Mouse (Mus musculus): ENCODE measurements around the gene Slc7a11. TPM values are rescaled to one million over a fixed set of nuclear protein-coding genes. Genes with fewer than 3 reads are reported as not detected.

The Slc7a11 gene
- polyA plus RNA-seq, 1 experiment = 0.02 TPM

DNA sequence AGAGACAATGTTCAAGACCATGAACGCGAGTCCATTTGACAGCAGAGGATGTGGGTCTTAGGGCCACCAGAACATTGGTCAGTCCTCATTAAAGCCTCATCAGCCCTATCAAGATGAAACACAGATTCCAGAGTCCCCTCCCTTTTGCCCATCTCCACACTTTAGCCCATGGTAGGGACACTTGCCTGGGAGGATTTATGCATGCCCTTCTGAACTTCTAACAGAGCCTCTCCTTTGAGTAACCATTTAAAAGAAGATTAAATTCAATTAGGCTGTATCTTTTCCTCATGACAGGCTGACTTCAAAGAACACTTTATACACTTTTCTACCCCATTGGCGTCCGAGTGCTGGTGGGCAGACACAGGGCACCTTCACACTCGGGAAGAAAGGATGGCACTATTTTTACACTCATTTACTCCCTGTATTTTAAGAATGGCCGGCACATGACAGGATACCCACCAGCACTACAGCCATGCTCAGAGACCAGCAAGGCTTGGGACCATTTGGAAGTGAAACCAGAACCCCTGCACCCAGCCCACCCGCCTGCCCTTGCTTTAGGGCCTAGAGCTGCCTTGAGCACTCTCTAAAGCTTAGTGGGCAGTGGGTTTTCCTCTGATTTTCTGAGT lies 144.9 kb downstream of the Slc7a11 start:
- TF ChIP-seq GATA1 (IDR thresholded peaks at IDR 0.05; ENCODE audit: low read length) = no peak

GRCm38 (mm10) chr3:50296956-50297355 lies 146.5 kb downstream of the Slc7a11 start:
- no peak for TF ChIP-seq GATA1 (IDR thresholded peaks at IDR 0.05; ENCODE audit: low read length)

DNA sequence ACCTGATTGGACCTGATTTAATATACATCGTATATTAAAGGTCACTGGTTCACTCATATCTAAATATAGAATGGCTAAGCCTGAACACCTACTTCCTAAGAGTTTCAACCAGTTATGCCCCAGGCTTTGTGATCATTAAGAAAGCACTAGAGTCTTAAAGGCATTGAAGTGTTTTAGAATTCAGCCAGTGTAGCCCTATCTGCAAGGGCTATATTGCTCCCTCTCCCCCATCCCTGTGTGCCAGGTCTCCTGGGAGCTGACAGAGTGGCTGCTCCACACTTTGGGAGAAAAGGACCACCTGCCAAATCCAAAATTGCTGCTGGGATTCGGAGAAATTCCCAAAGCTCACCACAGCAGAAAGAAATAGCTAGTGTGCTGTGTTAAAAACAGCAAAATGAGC lies 168.4 kb downstream of the Slc7a11 start:
- no peak for TF ChIP-seq GATA1 (IDR thresholded peaks at IDR 0.05; ENCODE audit: low read length)

- TF ChIP-seq GATA1 (IDR thresholded peaks at IDR 0.05; ENCODE audit: low read length) = no peak
Observed at GRCm38 (mm10) chr3:50272222-50272621, 171.2 kb downstream of the Slc7a11 start.

GRCm38 (mm10) chr3:50269680-50270079 lies 173.7 kb downstream of the Slc7a11 start:
- no peak for TF ChIP-seq GATA1 (IDR thresholded peaks at IDR 0.05; ENCODE audit: low read length)

DNA sequence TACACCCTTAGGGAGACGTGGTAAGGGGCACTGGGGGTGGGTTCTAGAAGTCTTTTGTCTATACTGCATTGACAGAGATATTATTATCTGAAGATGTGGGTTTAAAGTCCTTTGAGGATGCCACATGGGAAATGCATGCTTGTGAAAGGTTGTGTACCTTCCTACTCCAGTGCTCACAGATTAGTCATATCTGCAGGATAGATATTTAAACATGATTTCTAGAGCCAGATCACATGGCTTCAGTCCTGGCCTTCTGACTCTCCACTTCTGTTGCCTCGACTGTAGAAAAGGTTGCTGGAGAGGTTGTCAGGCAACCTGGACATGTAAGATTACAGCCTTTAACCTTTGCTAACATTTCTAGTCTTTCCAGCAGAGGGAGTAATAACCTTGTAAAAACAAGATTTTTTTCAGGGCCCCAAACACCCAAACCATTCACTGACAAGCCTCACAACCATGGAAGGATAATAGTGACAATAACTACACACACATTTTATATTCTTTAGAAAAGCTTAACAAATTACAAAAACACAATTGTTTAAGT lies 180.8 kb downstream of the Slc7a11 start:
- TF ChIP-seq GATA1 (IDR thresholded peaks at IDR 0.05; ENCODE audit: low read length) = no peak

- TF ChIP-seq GATA1 (IDR thresholded peaks at IDR 0.05; ENCODE audit: low read length) = no peak
Observed at GRCm38 (mm10) chr3:50262066-50262465, 181.3 kb downstream of the Slc7a11 start.

- TF ChIP-seq GATA1 (IDR thresholded peaks at IDR 0.05; ENCODE audit: low read length) = no peak
Observed at GRCm38 (mm10) chr3:50260667-50261066, 182.7 kb downstream of the Slc7a11 start.

GRCm38 (mm10) chr3:50258852-50259251 lies 184.6 kb downstream of the Slc7a11 start:
- TF ChIP-seq GATA1 (IDR thresholded peaks at IDR 0.05; ENCODE audit: low read length) = no peak

DNA sequence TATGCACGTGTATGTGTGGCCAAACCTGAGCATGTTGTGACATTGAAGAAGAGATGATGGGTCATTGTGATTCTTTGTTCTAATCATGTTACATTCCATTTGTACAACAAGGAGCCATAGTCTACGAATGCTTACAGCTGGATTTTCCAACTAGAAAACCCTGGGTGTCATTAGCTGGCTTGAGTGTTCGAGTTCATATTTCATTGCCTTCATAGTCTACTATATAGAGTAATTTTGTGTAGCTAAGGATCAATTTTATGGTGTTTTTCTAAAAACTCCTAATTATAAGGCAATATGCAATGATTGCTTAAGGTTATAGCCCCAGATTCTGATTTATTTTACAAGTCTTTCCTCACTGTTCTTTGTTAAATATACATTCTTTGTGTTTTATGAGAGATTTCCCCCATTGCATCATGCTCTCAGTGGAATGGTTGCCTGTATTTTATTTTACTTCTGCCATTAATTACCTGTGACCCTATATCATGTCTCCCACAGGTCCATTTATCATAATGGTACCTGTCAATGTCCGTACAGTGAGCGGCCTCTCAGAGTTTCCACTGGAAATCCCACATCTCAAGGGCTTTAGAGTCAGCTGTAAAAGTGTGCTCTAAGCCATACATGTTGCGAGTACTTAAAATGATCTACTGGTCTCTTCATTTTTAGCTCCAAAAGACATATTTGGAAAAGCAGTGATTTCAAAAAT lies 193.7 kb downstream of the Slc7a11 start:
- no peak for TF ChIP-seq GATA1 (IDR thresholded peaks at IDR 0.05; ENCODE audit: low read length)

DNA sequence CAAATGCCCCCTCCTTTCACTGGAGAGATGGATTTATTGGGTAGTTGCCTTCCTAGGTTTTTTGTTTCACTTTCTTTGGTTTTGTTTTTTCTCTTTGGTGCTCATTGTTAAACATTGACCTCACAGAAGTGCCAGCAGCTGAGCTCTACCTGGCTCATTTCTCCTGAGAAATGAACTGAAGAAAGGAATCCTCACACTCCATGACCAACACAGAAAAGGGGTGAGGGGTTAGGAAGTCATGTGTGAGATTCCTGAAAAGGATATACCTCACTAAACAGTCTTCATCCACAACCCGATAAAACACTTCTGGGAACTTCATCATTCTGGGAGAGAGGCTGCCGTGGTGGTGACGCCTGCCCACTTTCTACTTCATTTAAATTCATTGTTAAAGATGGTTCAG lies 207.4 kb downstream of the Slc7a11 start:
- TF ChIP-seq GATA1 (IDR thresholded peaks at IDR 0.05; ENCODE audit: low read length) = no peak

DNA sequence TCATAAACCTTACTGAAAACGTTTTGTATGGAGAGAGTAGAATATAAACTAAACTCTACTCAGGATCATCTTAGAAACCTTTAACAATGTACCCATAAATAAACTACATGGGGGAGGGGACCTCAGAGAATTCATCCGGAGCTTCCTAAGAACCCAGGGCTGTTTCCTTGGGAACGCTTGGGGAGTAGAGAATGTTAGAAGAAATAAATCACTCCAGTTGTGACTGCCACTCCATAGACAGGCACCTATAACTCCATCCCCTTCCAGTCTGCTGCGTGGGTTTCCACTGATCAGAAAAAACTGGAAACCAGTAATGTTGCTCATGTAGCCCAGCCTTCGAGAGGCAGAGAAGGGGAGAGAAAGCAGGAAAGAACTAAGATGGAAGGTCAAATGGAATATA lies 210.3 kb downstream of the Slc7a11 start:
- TF ChIP-seq GATA1 (IDR thresholded peaks at IDR 0.05; ENCODE audit: low read length) = no peak

DNA sequence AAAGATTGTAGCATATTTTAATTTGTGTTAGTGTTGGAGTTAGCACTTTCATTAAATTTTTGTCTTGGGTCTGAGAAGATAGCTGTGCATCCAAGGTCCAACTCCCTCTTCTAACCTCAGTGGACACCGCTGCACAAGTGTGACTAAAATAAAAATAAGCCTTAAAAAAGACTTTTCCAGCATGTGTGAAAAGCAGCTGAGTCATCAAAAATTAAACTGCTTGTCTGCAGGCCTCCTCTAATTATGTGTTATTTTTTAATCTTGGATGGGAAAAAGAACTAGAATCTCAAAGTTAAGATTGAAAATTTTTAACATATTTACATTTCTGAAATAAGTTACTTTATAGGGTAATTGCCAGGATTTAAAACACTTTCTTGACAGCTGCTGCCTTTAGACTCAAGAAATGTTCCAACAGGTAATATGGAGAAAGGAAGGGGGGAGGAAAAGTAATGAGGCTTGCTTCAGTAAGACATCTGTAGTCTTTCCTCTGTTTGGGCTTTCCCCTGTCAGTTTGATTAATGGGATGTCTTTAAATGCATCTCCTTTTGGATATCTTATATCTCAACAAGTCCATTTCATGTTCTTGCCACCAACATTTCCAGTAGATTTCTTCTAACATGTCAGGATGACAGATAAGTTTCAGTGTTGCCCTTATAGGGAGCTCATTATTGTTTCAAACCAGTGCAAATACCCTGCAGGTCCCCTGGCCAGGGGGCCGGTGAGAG lies 218.9 kb downstream of the Slc7a11 start:
- TF ChIP-seq GATA1 (IDR thresholded peaks at IDR 0.05; ENCODE audit: low read length) = no peak

GRCm38 (mm10) chr3:50220454-50220853 lies 223.0 kb downstream of the Slc7a11 start:
- TF ChIP-seq GATA1 (IDR thresholded peaks at IDR 0.05; ENCODE audit: low read length) = no peak

DNA sequence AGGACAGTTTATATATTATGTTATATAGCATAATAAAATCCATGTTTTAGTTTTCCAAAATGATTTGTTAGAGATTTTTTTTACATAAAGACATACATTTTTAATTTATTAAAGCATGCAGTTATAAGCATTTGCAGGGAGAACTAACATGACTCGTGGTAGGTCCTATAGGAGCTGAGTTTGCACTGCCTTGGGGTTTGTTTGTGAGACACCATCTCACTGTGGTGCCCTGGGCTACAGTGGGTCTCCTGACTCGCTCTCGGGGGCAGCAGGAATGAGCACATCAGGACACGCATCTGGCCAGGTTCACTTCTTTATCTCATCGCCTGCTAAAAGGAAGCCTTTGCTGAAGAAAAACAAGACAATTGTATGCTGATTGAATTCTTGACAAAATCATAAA lies 257.0 kb downstream of the Slc7a11 start:
- TF ChIP-seq GATA1 (IDR thresholded peaks at IDR 0.05; ENCODE audit: low read length) = no peak

GRCm38 (mm10) chr3:50185879-50186278 lies 257.5 kb downstream of the Slc7a11 start:
- TF ChIP-seq GATA1 (IDR thresholded peaks at IDR 0.05; ENCODE audit: low read length) = no peak

Measured in G1E-ER4 (cell line).